Mouse (Mus musculus) fat pad, adult 2 months (tissue): Measurements from ENCODE around the gene Il19.

Experiments used
- DNase-seq: peaks from one replicate; pipeline ENCODE4 v3.0.0-alpha.2; 2011; ENCODE audit warnings: low read depth, low spot score; ENCODE audit errors: extremely low read depth

Gene Il19

GRCm38 (mm10) chr1:130940065-130940687, at the start of gene Il19:
TSS of gene Il19 (minus strand) at chr1:130940115.
- DNase-seq = no peak

DNA sequence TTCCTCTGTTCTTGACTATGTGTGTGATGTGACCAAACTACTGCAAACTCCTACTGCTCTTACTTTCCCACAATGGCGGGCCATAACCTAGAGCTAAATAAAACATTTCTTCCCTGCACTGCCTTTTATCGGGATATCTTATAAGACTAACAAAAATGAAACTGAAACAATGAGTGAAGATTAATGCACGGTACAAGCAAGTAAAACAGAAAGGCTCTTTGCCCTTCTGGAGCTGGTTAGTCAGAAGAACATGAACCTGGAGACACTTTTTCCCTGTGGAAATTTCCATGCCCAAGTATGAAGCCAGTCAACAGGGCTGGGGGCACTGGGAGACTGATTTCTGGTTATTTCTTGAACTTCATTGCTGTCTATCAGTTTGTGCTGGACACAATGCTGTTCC, 49.4 kb upstream of the Il19 start:
- DNase-seq = no peak

- no peak for DNase-seq
Observed at GRCm38 (mm10) chr1:130987418-130987817, 47.5 kb upstream of the Il19 start.

DNA sequence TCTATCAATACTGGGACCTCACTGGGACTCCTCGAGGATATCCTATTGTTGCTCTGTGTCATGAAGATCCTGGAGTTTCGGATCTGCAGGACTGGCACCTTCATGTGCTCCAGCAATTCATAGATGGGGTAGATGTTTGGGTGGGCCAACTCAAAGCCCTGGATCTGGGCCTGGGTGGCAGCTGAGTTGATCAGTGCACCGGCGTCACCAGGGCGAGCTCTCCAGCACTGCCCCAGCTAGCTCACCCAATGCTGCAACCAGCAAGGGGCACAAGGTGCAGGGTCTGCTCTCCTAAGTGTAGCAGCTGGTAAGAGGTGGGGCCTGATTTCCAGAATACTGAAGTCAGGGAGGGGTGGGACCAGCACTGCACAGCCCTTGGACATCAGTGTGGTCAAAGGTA, 47.1 kb upstream of the Il19 start:
- no peak for DNase-seq

GRCm38 (mm10) chr1:130984441-130984840, 44.5 kb upstream of the Il19 start:
- no peak for DNase-seq

- DNase-seq = no peak
Observed at GRCm38 (mm10) chr1:130979455-130979854, 39.5 kb upstream of the Il19 start.

DNA sequence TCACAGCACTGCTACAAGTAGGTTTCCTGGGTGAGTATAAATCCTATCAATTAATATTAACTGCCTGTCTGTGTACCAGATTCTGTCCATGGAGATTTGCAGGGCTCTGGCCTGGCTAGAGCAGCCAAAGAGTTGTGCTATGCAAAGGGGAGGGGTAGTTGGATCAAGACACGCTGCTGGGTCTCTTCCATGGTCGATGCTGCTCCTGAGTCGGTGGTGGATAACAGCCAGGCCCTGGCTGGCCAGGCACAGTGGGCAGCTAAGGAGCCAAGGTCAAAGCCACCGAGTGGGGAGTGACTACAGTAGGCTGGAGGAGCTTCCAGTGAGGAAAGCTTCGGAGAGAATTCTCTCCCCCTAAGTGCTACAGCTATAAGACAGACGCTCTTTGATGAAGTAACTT, 24.0 kb upstream of the Il19 start:
- no peak for DNase-seq

- no peak for DNase-seq
Observed at GRCm38 (mm10) chr1:130946920-130947319, 7.0 kb upstream of the Il19 start.

DNA sequence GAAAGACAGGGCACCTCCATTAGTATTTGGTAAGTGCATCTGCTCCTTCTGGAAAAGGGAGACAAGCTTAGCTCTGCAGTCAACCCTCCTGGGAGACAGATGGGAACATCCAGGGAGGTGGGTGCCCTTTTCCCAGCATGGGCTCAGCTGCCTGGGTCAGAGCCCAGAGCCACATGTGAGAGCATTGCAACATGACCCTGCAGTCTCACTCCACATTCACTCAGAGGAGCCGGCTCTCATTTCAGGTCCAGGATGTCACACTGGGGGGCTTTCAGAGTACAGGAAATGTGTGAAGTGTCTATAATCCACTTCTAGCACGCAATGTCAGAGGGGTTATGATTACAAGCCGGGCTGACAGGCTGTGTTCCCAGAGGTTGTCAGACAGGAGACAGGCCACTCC, 1.9 kb upstream of the Il19 start:
- no peak for DNase-seq

DNA sequence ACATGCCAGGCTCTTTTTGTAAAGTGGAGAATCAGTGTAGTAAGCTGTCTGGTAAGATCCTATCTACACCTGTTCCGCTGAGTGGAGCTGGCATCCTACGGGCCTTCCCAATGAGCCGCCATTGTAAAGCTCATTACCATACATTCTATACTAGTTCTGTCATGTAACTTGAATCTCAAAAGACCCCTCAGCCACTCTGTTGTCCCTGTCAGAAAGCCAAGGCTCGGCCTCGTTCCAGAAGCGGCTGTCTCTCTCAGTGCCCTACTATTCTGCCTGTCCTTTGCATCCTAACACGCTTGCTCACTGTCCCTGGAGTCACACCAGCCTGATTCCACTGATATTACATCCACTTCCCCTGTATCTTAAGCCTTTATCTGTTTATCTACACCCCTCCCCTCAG, 1.7 kb downstream of the Il19 start:
- no peak for DNase-seq

DNA sequence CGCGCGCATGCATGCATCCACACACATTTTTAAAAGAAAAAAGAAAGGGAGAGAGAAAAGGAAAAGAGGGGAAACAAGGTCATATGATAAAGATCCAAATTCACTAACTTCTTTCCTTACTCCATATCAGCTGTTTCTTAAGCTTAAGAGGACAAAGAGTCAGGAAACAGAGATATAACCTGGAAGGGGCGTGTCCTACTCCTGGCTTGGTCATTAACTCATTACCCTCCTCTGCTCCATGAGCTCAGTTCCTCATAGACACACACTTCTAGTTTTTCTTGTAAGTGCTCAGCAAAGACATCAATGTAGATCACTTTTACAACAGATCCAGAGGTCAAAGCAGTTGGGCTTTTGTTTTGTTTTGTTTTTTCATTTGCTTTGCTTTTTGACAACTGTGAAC, 2.7 kb downstream of the Il19 start:
- DNase-seq = no peak

- no peak for DNase-seq
Observed at GRCm38 (mm10) chr1:130936351-130936750, 3.6 kb downstream of the Il19 start.

GRCm38 (mm10) chr1:130926484-130926883, 13.4 kb downstream of the Il19 start:
- DNase-seq = no peak

- DNase-seq = no peak
Observed at GRCm38 (mm10) chr1:130918323-130918980, 21.5 kb downstream of the Il19 start.

- DNase-seq = no peak
Observed at GRCm38 (mm10) chr1:130911401-130912010, 28.4 kb downstream of the Il19 start, which contains the start of gene Il20. TSS of gene Il20 (minus strand) at chr1:130911451.

- no peak for DNase-seq
Observed at GRCm38 (mm10) chr1:130902505-130902904, 37.4 kb downstream of the Il19 start.

GRCm38 (mm10) chr1:130894468-130894867, 45.4 kb downstream of the Il19 start:
- DNase-seq = no peak

GRCm38 (mm10) chr1:130893329-130894040, 46.4 kb downstream of the Il19 start:
- peak; percentile 66 for DNase-seq

- peak; percentile 96 for DNase-seq
Observed at GRCm38 (mm10) chr1:130892446-130892845, 47.5 kb downstream of the Il19 start.

DNA sequence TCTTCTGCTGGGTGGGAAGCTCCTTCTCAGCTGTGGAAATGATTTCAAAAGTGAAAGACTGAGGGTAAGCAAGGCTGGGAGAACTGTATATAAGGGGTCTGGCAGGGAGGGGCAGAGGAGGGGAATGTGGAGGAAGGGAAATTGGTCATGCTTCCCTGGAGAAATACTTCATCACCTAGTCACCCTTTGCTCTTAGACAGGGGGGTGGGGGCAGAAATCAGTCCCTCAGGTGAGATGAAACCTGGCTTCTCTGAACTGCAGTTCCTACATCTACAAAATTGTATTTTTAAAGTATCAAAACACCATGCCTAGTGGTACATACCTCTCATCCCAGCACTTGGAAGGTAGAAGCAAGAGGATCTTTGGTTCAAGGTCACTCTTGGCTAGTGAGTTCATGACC, 52.6 kb downstream of the Il19 start, which contains the start of gene Il24:
Gene Il24, minus strand, starts transcription at position 101 of the 400 bp plus-strand sequence.
- DNase-seq = no peak

- no peak for DNase-seq
Observed at GRCm38 (mm10) chr1:130883146-130883545, 56.8 kb downstream of the Il19 start.
